Mouse (Mus musculus) embryonic facial prominence, embryonic 11.5 days (tissue): ENCODE results near the gene Fcrlb. TPM values are rescaled to one million over a fixed set of nuclear protein-coding genes. Genes with fewer than 3 reads are reported as not detected.
"Not testable (repeated sequence)": the region's sequence is repeated elsewhere in the genome, so short reads cannot be mapped to it uniquely, and the experiment has no call there.

Experiments used
- ATAC-seq: fragments of 200-750 bp; cut with Nextera tagmentation; replicated peaks from 2 replicates; pipeline ENCODE4 v1.8.0; 2017; ENCODE audit warnings: low read depth; ENCODE audit not compliant: insufficient number of reproducible peaks, low FRiP score, low TSS enrichment
- DNase-seq: peaks from one replicate; pipeline ENCODE4 v3.0.0-alpha.2; 2015; ENCODE audit warnings: low spot score
- H3K27ac ChIP-seq: fragments of 300-500 bp; sonication (generic); replicated peaks from 2 replicates; pipeline ENCODE4 v1.5.1; 2014; ENCODE audit warnings: mild to moderate bottlenecking, low read depth, low read length, control low read depth
- H3K27me3 ChIP-seq: fragments of 300-500 bp; sonication (generic); 2 replicates; pipeline ENCODE4 v1.6.1; 2014; ENCODE audit warnings: mild to moderate bottlenecking, low read length, moderate library complexity, mixed read lengths; ENCODE audit not compliant: control insufficient read depth, insufficient read depth
- H3K36me3 ChIP-seq: fragments of 300-500 bp; sonication (generic); replicated peaks from 2 replicates; pipeline ENCODE4 v1.6.1; 2014; ENCODE audit warnings: low read depth, mild to moderate bottlenecking, low read length, moderate library complexity, mixed read lengths; ENCODE audit not compliant: control insufficient read depth, insufficient read depth
- H3K4me1 ChIP-seq: fragments of 300-500 bp; sonication (generic); 2 replicates; pipeline ENCODE4 v1.6.1; 2014; ENCODE audit warnings: low read length, mixed read lengths; ENCODE audit not compliant: control insufficient read depth, insufficient read depth
- H3K4me2 ChIP-seq: fragments of 300-500 bp; sonication (generic); 2 replicates; pipeline ENCODE4 v1.6.1; 2014; ENCODE audit warnings: low read depth, mild to moderate bottlenecking, control low read depth, low read length, moderate library complexity
- H3K4me3 ChIP-seq: fragments of 300-500 bp; sonication (generic); 2 replicates; pipeline ENCODE4 v1.5.1; 2014; ENCODE audit warnings: low read depth, low read length, control low read depth
- H3K9ac ChIP-seq: fragments of 300-500 bp; sonication (generic); replicated peaks from 2 replicates; pipeline ENCODE4 v1.6.1; 2014; ENCODE audit warnings: mild to moderate bottlenecking, control low read depth, low read length
- H3K9me3 ChIP-seq: fragments of 300-500 bp; sonication (generic); replicated peaks from 2 replicates; pipeline ENCODE4 v1.6.1; 2016; ENCODE audit warnings: mild to moderate bottlenecking, low read length, inconsistent platforms, mixed read lengths; ENCODE audit not compliant: control insufficient read depth
- WGBS: fragments of 180-500 bp; shearing (Covaris S2); extraction: QIAGEN DNeasy Blood & Tissue Kit; methylation state at CpG from one replicate; pipeline ENCODE4 v1.1.7; 2014; 5-methylcytosine and 5-hydroxymethylcytosine counted together
- polyA plus RNA-seq: library from polyadenylated mRNA; unstranded; fragments of >200 nt; fragmentation: Nextera tagmentation; extraction: Ambion mirVana; gene quantifications from 2 replicates; pipeline ENCODE4 v1.2.1, GENCODE M21; 2014

The Fcrlb gene
- polyA plus RNA-seq, 1 experiment from 2014 or later = not detected

- not testable (repeated sequence) for H3K27me3 ChIP-seq
- 94% methylated on average over 8 of the region's 9 CpGs for WGBS
Measured at GRCm38 (mm10) chr1:170944151-170944550, 31.4 kb upstream of the Fcrlb start.

GRCm38 (mm10) chr1:170939255-170939654, 26.5 kb upstream of the Fcrlb start:
- Histone ChIP-seq H3K4me2 (no peak overlapping the region), H3K27me3 (no peaks in the 10 kb centered on the region), H3K36me3 (no peaks in the 10 kb centered on the region), H3K9me3 (no peaks in the 10 kb centered on the region), H3K27ac (no peak overlapping the region), H3K4me1 (no peaks in the 10 kb centered on the region), H3K9ac (no peak overlapping the region), H3K4me3 (no peak overlapping the region)
- DNase-seq (no peak), ATAC-seq (no peak)
- 90% methylated on average over 12 of the region's 12 CpGs for WGBS

More at GRCm38 (mm10) chr1:170944151-170944550, 31.4 kb upstream of the Fcrlb start:
- not testable (repeated sequence) for H3K9me3 ChIP-seq, H3K4me1 ChIP-seq, ATAC-seq, H3K4me2 ChIP-seq, H3K36me3 ChIP-seq, H3K9ac ChIP-seq, DNase-seq, H3K4me3 ChIP-seq, H3K27ac ChIP-seq

GRCm38 (mm10) chr1:170934383-170934782, 21.6 kb upstream of the Fcrlb start:
- WGBS = 84% methylated on average over 2 of the region's 2 CpGs
- H3K9me3 ChIP-seq = no peaks in the 10 kb centered on the region
- no peak overlapping the region for H3K4me2 ChIP-seq
- H3K27ac ChIP-seq = no peak overlapping the region
- H3K4me1 ChIP-seq = no peaks in the 10 kb centered on the region
- no peak for DNase-seq
- no peak overlapping the region for H3K9ac ChIP-seq
- ATAC-seq = no peak
- no peaks in the 10 kb centered on the region for H3K36me3 ChIP-seq
- no peak overlapping the region for H3K4me3 ChIP-seq
- no peaks in the 10 kb centered on the region for H3K27me3 ChIP-seq

- 86% methylated on average over 1 of the region's 1 CpGs for WGBS
- no peak for DNase-seq
- Histone ChIP-seq H3K4me2 (no peak overlapping the region), H3K4me1 (no peaks in the 10 kb centered on the region), H3K27me3 (no peaks in the 10 kb centered on the region), H3K9me3 (no peaks in the 10 kb centered on the region), H3K4me3 (no peak overlapping the region), H3K36me3 (no peaks in the 10 kb centered on the region), H3K9ac (no peak overlapping the region), H3K27ac (no peak overlapping the region)
- no peak for ATAC-seq
Measured at GRCm38 (mm10) chr1:170933940-170934339, 21.2 kb upstream of the Fcrlb start.

- no peak for DNase-seq
- WGBS = 67% methylated on average over 6 of the region's 6 CpGs
- no peaks in the 10 kb centered on the region for H3K36me3 ChIP-seq
- no peaks in the 10 kb centered on the region for H3K9me3 ChIP-seq
- no peaks in the 10 kb centered on the region for H3K4me1 ChIP-seq
- H3K27me3 ChIP-seq = no peaks in the 10 kb centered on the region
- no peak for ATAC-seq
- no peak overlapping the region for H3K27ac ChIP-seq
- no peak overlapping the region for H3K4me2 ChIP-seq
- H3K9ac ChIP-seq = no peak overlapping the region
- no peak overlapping the region for H3K4me3 ChIP-seq
Measured at GRCm38 (mm10) chr1:170933386-170933920, 20.7 kb upstream of the Fcrlb start.

GRCm38 (mm10) chr1:170932043-170932442, 19.3 kb upstream of the Fcrlb start:
- DNase-seq (no peak), ATAC-seq (no peak)
- WGBS = 74% methylated on average over 3 of the region's 3 CpGs

GRCm38 (mm10) chr1:170929245-170929644, 16.5 kb upstream of the Fcrlb start:
- Histone ChIP-seq H3K27me3 (no peaks in the 10 kb centered on the region), H3K9me3 (no peaks in the 10 kb centered on the region), H3K4me1 (no peaks in the 10 kb centered on the region), H3K27ac (no peak overlapping the region), H3K4me3 (no peak overlapping the region), H3K4me2 (no peak overlapping the region), H3K36me3 (no peaks in the 10 kb centered on the region), H3K9ac (no peak overlapping the region)
- ATAC-seq = no peak
- DNase-seq = no peak
- 89% methylated on average over 4 of the region's 4 CpGs for WGBS

More at GRCm38 (mm10) chr1:170932043-170932442, 19.3 kb upstream of the Fcrlb start:
- Histone ChIP-seq H3K27ac (no peak overlapping the region), H3K27me3 (no peaks in the 10 kb centered on the region), H3K4me2 (no peak overlapping the region), H3K4me1 (no peaks in the 10 kb centered on the region), H3K9me3 (no peaks in the 10 kb centered on the region), H3K4me3 (no peak overlapping the region), H3K36me3 (no peaks in the 10 kb centered on the region), H3K9ac (no peak overlapping the region)

- Histone ChIP-seq H3K4me3 (no peak overlapping the region), H3K4me1 (no peaks in the 10 kb centered on the region), H3K9ac (no peak overlapping the region), H3K27me3 (no peaks in the 10 kb centered on the region), H3K9me3 (no peaks in the 10 kb centered on the region), H3K36me3 (no peaks in the 10 kb centered on the region), H3K4me2 (no peak overlapping the region), H3K27ac (no peak overlapping the region)
- ATAC-seq (no peak), DNase-seq (no peak)
- WGBS = 80% methylated on average over 2 of the region's 2 CpGs
Measured at GRCm38 (mm10) chr1:170928467-170928866, 15.7 kb upstream of the Fcrlb start.
